Mouse (Mus musculus): Measurements from ENCODE around the gene Fkbp8. TPM values are rescaled to one million over a fixed set of nuclear protein-coding genes. Genes with fewer than 3 reads are reported as not detected.
A peak's percentile ranks its signal among the peaks of the same experiment; 100 is the strongest.

Fkbp8 gene
- polyA plus RNA-seq, 1 experiment: 80.5 TPM

- Histone ChIP-seq H3K4me3 (ENCODE audit: low read depth, low read length) (peak within 1 kb of the TSS; percentile 33), H3K27ac (ENCODE audit: insufficient read depth, low read length) (no peak within 1 kb of the TSS), H3K27me3 (ENCODE audit: control insufficient read depth, insufficient read depth, low read length, poor library complexity, severe bottlenecking) (peaks cover 46% of the 10 kb centered on the region), H3K9me3 (replicated peaks; ENCODE audit: control insufficient read depth, insufficient read depth, low read length, poor library complexity, severe bottlenecking) (no peaks in the 10 kb centered on the region), H3K36me3 (ENCODE audit: control insufficient read depth, insufficient read depth, low read length, poor library complexity, severe bottlenecking) (no peaks in the 10 kb centered on the region), H3K9ac (ENCODE audit: low read depth, poor library complexity, severe bottlenecking) (peak within 1 kb of the TSS; percentile 56), H3K4me1 (ENCODE audit: control insufficient read depth, insufficient read depth, low read length) (peaks cover 2% of the 10 kb centered on the region)
- TF ChIP-seq POLR2A (IDR thresholded peaks at IDR 0.05; ENCODE audit: insufficient read depth, low read length) (no peak), EP300 (IDR thresholded peaks at IDR 0.05; ENCODE audit: insufficient read depth, low read depth, low read length) (no peak), CTCF (IDR thresholded peaks at IDR 0.05; ENCODE audit: low read depth, low read length) (no peak)
These were observed 34.6 kb upstream of the Fkbp8 start, which contains the start of gene Crlf1 for GRCm38 (mm10) chr8:70492664-70493640. Gene Crlf1, plus strand, starts transcription at chr8:70493158.

- peaks cover 44% of the 10 kb centered on the region for H3K27me3 ChIP-seq (ENCODE audit: control insufficient read depth, insufficient read depth, low read length, poor library complexity, severe bottlenecking)
- peak overlapping the region; percentile 15; the same call in 1 of the 2 replicates for H3K4me3 ChIP-seq (ENCODE audit: low read depth, low read length)
- TF ChIP-seq EP300 (IDR thresholded peaks at IDR 0.05; ENCODE audit: insufficient read depth, low read depth, low read length) (no peak), POLR2A (IDR thresholded peaks at IDR 0.05; ENCODE audit: insufficient read depth, low read length) (no peak), CTCF (IDR thresholded peaks at IDR 0.05; ENCODE audit: low read depth, low read length) (no peak)
- H3K36me3 ChIP-seq (ENCODE audit: control insufficient read depth, insufficient read depth, low read length, poor library complexity, severe bottlenecking): no peaks in the 10 kb centered on the region
- H3K27ac ChIP-seq (ENCODE audit: insufficient read depth, low read length): no peak overlapping the region
- H3K9me3 ChIP-seq (replicated peaks; ENCODE audit: control insufficient read depth, insufficient read depth, low read length, poor library complexity, severe bottlenecking): no peaks in the 10 kb centered on the region
- peak overlapping the region; percentile 56; the same call in 1 of the 2 replicates for H3K9ac ChIP-seq (ENCODE audit: low read depth, poor library complexity, severe bottlenecking)
- peaks cover 2% of the 10 kb centered on the region for H3K4me1 ChIP-seq (ENCODE audit: control insufficient read depth, insufficient read depth, low read length)
These were observed 33.7 kb upstream of the Fkbp8 start for GRCm38 (mm10) chr8:70493692-70494415.

- no peaks in the 10 kb centered on the region for H3K9me3 ChIP-seq (replicated peaks; ENCODE audit: control insufficient read depth, insufficient read depth, low read length, poor library complexity, severe bottlenecking)
These were observed 33.0 kb upstream of the Fkbp8 start for GRCm38 (mm10) chr8:70494416-70494945.

GRCm38 (mm10) chr8:70495001-70495770, 32.3 kb upstream of the Fkbp8 start:
- Histone ChIP-seq H3K9ac (ENCODE audit: low read depth, poor library complexity, severe bottlenecking) (peak overlapping the region; percentile 10; the same call in 1 of the 2 replicates), H3K4me3 (ENCODE audit: low read depth, low read length) (no peak overlapping the region), H3K4me1 (ENCODE audit: control insufficient read depth, insufficient read depth, low read length) (no peaks in the 10 kb centered on the region), H3K36me3 (ENCODE audit: control insufficient read depth, insufficient read depth, low read length, poor library complexity, severe bottlenecking) (no peaks in the 10 kb centered on the region), H3K27ac (ENCODE audit: insufficient read depth, low read length) (no peak overlapping the region), H3K9me3 (replicated peaks; ENCODE audit: control insufficient read depth, insufficient read depth, low read length, poor library complexity, severe bottlenecking) (no peaks in the 10 kb centered on the region), H3K27me3 (ENCODE audit: control insufficient read depth, insufficient read depth, low read length, poor library complexity, severe bottlenecking) (peaks cover 44% of the 10 kb centered on the region)
- no peak for TF ChIP-seq EP300 (IDR thresholded peaks at IDR 0.05; ENCODE audit: insufficient read depth, low read depth, low read length)
- no peak for TF ChIP-seq CTCF (IDR thresholded peaks at IDR 0.05; ENCODE audit: low read depth, low read length)
- no peak for TF ChIP-seq POLR2A (IDR thresholded peaks at IDR 0.05; ENCODE audit: insufficient read depth, low read length)

More at GRCm38 (mm10) chr8:70494416-70494945, 33.0 kb upstream of the Fkbp8 start:
- TF ChIP-seq CTCF (IDR thresholded peaks at IDR 0.05; ENCODE audit: low read depth, low read length): no peak
- no peak for TF ChIP-seq EP300 (IDR thresholded peaks at IDR 0.05; ENCODE audit: insufficient read depth, low read depth, low read length)
- no peak for TF ChIP-seq POLR2A (IDR thresholded peaks at IDR 0.05; ENCODE audit: insufficient read depth, low read length)
- Histone ChIP-seq H3K9ac (ENCODE audit: low read depth, poor library complexity, severe bottlenecking) (no peak overlapping the region), H3K27me3 (ENCODE audit: control insufficient read depth, insufficient read depth, low read length, poor library complexity, severe bottlenecking) (peaks cover 44% of the 10 kb centered on the region), H3K36me3 (ENCODE audit: control insufficient read depth, insufficient read depth, low read length, poor library complexity, severe bottlenecking) (no peaks in the 10 kb centered on the region), H3K4me1 (ENCODE audit: control insufficient read depth, insufficient read depth, low read length) (no peaks in the 10 kb centered on the region), H3K4me3 (ENCODE audit: low read depth, low read length) (0 out of 2 replicates have a peak overlapping the region, but pooled peaks have one; percentile 7), H3K27ac (ENCODE audit: insufficient read depth, low read length) (no peak overlapping the region)

- H3K9ac ChIP-seq (ENCODE audit: low read depth, poor library complexity, severe bottlenecking): peak overlapping the region; percentile 10; the same call in 1 of the 2 replicates
- H3K4me1 ChIP-seq (ENCODE audit: control insufficient read depth, insufficient read depth, low read length): no peaks in the 10 kb centered on the region
- no peak for TF ChIP-seq POLR2A (IDR thresholded peaks at IDR 0.05; ENCODE audit: insufficient read depth, low read length)
- TF ChIP-seq EP300 (IDR thresholded peaks at IDR 0.05; ENCODE audit: insufficient read depth, low read depth, low read length): no peak
- TF ChIP-seq CTCF (IDR thresholded peaks at IDR 0.05; ENCODE audit: low read depth, low read length): no peak
- H3K4me3 ChIP-seq (ENCODE audit: low read depth, low read length): no peak overlapping the region
- no peaks in the 10 kb centered on the region for H3K36me3 ChIP-seq (ENCODE audit: control insufficient read depth, insufficient read depth, low read length, poor library complexity, severe bottlenecking)
- H3K27me3 ChIP-seq (ENCODE audit: control insufficient read depth, insufficient read depth, low read length, poor library complexity, severe bottlenecking): peaks cover 40% of the 10 kb centered on the region
- no peaks in the 10 kb centered on the region for H3K9me3 ChIP-seq (replicated peaks; ENCODE audit: control insufficient read depth, insufficient read depth, low read length, poor library complexity, severe bottlenecking)
- no peak overlapping the region for H3K27ac ChIP-seq (ENCODE audit: insufficient read depth, low read length)
These were observed 31.8 kb upstream of the Fkbp8 start for GRCm38 (mm10) chr8:70495771-70496062.

Data from ES-Bruce4 (cell line).